Mouse (Mus musculus) liver, embryonic 14.5 days (tissue): ENCODE data around the gene Ssrp1. TPM values are rescaled to one million over a fixed set of nuclear protein-coding genes. Genes with fewer than 3 reads are reported as not detected.

Experiments used
- ATAC-seq: fragments of 200-750 bp; cut with Nextera tagmentation; 2 replicates; pipeline ENCODE4 v1.8.0; 2017; ENCODE audit warnings: moderate number of reproducible peaks, mild to moderate bottlenecking, moderate library complexity; ENCODE audit not compliant: insufficient read depth
- DNase-seq, 3 experiments: peaks; one replicate each; pipeline ENCODE4 v3.0.0-alpha.2; 2012 to 2013; ENCODE audit warnings: low read depth in 3 of 3, low spot score in 3 of 3
- H3K27ac ChIP-seq: fragments of 300-500 bp; sonication (generic); 2 replicates; pipeline ENCODE4 v1.5.1; 2014; ENCODE audit warnings: moderate library complexity, mild to moderate bottlenecking, control low read depth, inconsistent platforms
- H3K27me3 ChIP-seq: fragments of 300-500 bp; sonication (generic); 2 replicates; pipeline ENCODE4 v1.6.1; 2014; ENCODE audit warnings: mild to moderate bottlenecking, low read length, moderate library complexity; ENCODE audit not compliant: control insufficient read depth, insufficient read depth
- H3K36me3 ChIP-seq: fragments of 300-500 bp; sonication (generic); replicated peaks from 2 replicates; pipeline ENCODE4 v1.6.1; 2014; ENCODE audit warnings: low read depth; ENCODE audit not compliant: control insufficient read depth, insufficient read depth
- H3K4me1 ChIP-seq, 2 experiments: fragments of 200-500 bp in 1 of 2; fragments of 300-500 bp in 1 of 2; sonication (generic) in 1 of 2; replicated peaks; 2 replicates each; pipeline ENCODE4 v1.6.1; 2012 to 2014; ENCODE audit warnings: antibody characterized with exemption in 1 of 2, inconsistent platforms in 1 of 2, low read length in 1 of 2; ENCODE audit not compliant: control insufficient read depth in 2 of 2, insufficient read depth in 2 of 2
- H3K4me2 ChIP-seq: fragments of 300-500 bp; sonication (generic); 2 replicates; pipeline ENCODE4 v1.6.1; 2014; ENCODE audit warnings: low read depth, mild to moderate bottlenecking, control low read depth, moderate library complexity
- H3K4me3 ChIP-seq, 2 experiments: fragments of 200-500 bp in 1 of 2; fragments of 300-500 bp in 1 of 2; sonication (generic) in 1 of 2; 2 replicates each; pipeline ENCODE4 v1.5.1; 2012 to 2014; ENCODE audit warnings: low read depth in 2 of 2, low read length in 2 of 2, mild to moderate bottlenecking in 2 of 2, control low read depth in 1 of 2, inconsistent platforms in 1 of 2, moderate library complexity in 1 of 2; ENCODE audit not compliant: insufficient read depth in 1 of 2
- H3K9ac ChIP-seq: fragments of 300-500 bp; sonication (generic); replicated peaks from 2 replicates; pipeline ENCODE4 v1.6.1; 2014; ENCODE audit warnings: mild to moderate bottlenecking, control low read depth, moderate library complexity
- H3K9me3 ChIP-seq: fragments of 300-500 bp; sonication (generic); 2 replicates; pipeline ENCODE4 v1.6.1; 2016; ENCODE audit warnings: low read length, mixed read lengths; ENCODE audit not compliant: control insufficient read depth
- CTCF ChIP-seq: IDR thresholded peaks from 2 replicates; pipeline ENCODE4 v1.5.1; 2016; ENCODE audit warnings: antibody characterized with exemption, low read depth, control low read depth
- EP300 ChIP-seq: IDR thresholded peaks from 2 replicates; pipeline ENCODE4 v1.6.1; 2016; ENCODE audit warnings: antibody characterized with exemption, low read depth
- WGBS: fragments of 180-500 bp; shearing (Covaris S2); extraction: QIAGEN DNeasy Blood & Tissue Kit; methylation state at CpG from one replicate; pipeline ENCODE4 v1.1.7; 2014; ENCODE audit not compliant: insufficient replicate concordance; 5-methylcytosine and 5-hydroxymethylcytosine counted together
- polyA plus RNA-seq, 2 experiments: library from polyadenylated mRNA; depleted of rRNA in 1 of 2; stranded (reverse) in 1 of 2; unstranded in 1 of 2; fragments of >200 nt; fragmentation: Nextera tagmentation in 1 of 2; extraction: Ambion mirVana in 1 of 2; gene quantifications; 2 replicates each; pipeline versions ENCODE4 v1.2.1 to v1.2.3; 2012 to 2014

Ssrp1 gene
- polyA plus RNA-seq, 2 experiments: 115 to 160 TPM

GRCm38 (mm10) chr2:85011906-85012604, 25.0 kb upstream of the Ssrp1 start:
- TF ChIP-seq EP300 (peak; percentile 75), CTCF (no peak)
- Histone ChIP-seq H3K9me3 (no peaks in the 10 kb centered on the region), H3K4me1 (peaks cover 48 to 53% of the 10 kb centered on the region in 2 experiments), H3K27ac (peak overlapping the region; percentile 99), H3K9ac (peak overlapping the region; percentile 82), H3K4me3 (peak overlapping the region; percentile 48 to 56), H3K36me3 (no peaks in the 10 kb centered on the region), H3K4me2 (peak overlapping the region; percentile 93), H3K27me3 (no peaks in the 10 kb centered on the region)
- 22% methylated on average over 9 of the region's 9 CpGs for WGBS
- peak; percentile 99 for ATAC-seq
- peak; percentile 84 to 88 (median 88) for DNase-seq

GRCm38 (mm10) chr2:85012679-85013078, 24.4 kb upstream of the Ssrp1 start:
- 23% methylated on average over 14 of the region's 14 CpGs for WGBS
- Histone ChIP-seq H3K4me1 (peaks cover 48 to 53% of the 10 kb centered on the region in 2 experiments), H3K4me2 (peak overlapping the region; percentile 93)

DNA sequence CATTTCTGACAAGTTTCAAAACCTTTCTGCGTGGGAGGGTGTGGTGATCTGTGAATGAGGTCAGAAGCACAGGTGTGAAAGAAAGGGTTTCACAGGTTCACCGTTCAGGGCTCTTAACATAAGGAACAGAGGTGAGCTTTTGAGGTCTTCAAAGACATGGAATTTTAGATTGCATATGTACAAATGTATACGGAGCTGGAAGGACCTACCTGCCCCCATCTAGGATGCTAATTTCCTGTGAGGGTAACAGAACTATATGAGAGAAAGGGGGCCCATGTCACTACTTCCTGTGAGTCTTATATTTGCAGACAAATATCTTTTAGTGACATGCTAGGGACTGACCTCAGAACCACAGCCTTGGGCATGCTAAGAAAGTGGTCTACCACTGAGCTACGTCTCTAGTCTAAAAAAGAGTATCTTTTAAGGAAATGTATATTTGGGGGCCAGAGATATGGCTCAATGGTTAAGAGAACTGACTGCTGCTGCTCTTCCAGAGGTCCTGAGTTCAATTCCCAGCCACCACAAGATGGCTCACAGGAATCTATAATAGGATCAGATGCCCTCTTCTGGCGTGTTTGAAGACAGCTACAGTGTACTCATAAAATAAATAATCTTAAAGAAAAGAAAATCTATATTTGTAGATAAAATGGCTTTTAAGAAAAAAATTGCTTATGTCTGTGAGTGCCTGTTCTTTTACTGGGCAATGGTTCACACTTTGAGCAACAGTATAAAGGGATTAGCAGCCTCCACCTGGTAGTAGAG, 23.0 kb upstream of the Ssrp1 start:
- peak overlapping the region; percentile 37 for H3K9ac ChIP-seq
- H3K4me1 ChIP-seq: peaks cover 48 to 53% of the 10 kb centered on the region in 2 experiments
- peak overlapping the region; percentile 99 for H3K27ac ChIP-seq
- DNase-seq (no peak), ATAC-seq (no peak)
- H3K36me3 ChIP-seq: no peaks in the 10 kb centered on the region
- whole genome bisulfite sequencing: 56% methylated on average over 5 of the region's 5 CpGs
- H3K27me3 ChIP-seq: no peaks in the 10 kb centered on the region
- no peak for TF ChIP-seq EP300
- TF ChIP-seq CTCF: peak; percentile 33; the same call in 1 of the 2 replicates
- H3K9me3 ChIP-seq: no peaks in the 10 kb centered on the region
- H3K4me3 ChIP-seq: peak overlapping the region in 1 of 2 experiments; percentile 48; a peak in 1 of 4 replicates
- peak overlapping the region; percentile 93 for H3K4me2 ChIP-seq

More at GRCm38 (mm10) chr2:85012679-85013078, 24.4 kb upstream of the Ssrp1 start:
- Histone ChIP-seq H3K4me3 (peak overlapping the region; percentile 48 to 56), H3K9ac (peak overlapping the region; percentile 82), H3K27me3 (no peaks in the 10 kb centered on the region), H3K36me3 (no peaks in the 10 kb centered on the region), H3K9me3 (no peaks in the 10 kb centered on the region), H3K27ac (peak overlapping the region; percentile 99)
- ATAC-seq: peak; percentile 73
- TF ChIP-seq CTCF: no peak
- no peak; the same call in 1 of the 2 replicates for TF ChIP-seq EP300
- DNase-seq: peak in 2 of 3 experiments; percentile 37 to 50

DNA sequence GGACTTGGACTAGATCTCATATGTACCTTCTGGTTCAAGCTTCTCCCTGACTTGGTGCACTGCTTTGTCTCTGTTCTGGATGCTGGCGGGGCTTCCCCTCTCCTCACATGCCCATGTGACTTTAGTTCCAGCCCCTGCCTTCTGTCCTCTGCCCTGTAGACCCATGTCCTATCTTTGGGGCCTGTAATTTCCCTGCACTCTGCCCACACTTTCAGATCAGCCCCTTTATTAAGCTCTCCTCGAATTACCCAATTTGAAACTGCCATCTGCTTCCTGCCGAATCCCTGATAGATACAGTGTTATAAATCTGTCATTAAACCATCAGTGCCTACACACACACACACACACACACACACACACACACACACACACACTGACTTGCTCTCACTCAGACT, 22.4 kb upstream of the Ssrp1 start:
- no peaks in the 10 kb centered on the region for H3K36me3 ChIP-seq
- DNase-seq: no peak
- H3K4me2 ChIP-seq: peak overlapping the region; percentile 20; the same call in 1 of the 2 replicates
- 49% methylated on average over 3 of the region's 3 CpGs for WGBS
- H3K27ac ChIP-seq: peak overlapping the region; percentile 29
- no peaks in the 10 kb centered on the region for H3K9me3 ChIP-seq
- no peak for ATAC-seq
- peaks cover 46 to 49% of the 10 kb centered on the region in 2 experiments for H3K4me1 ChIP-seq
- H3K4me3 ChIP-seq: no peak overlapping the region
- TF ChIP-seq EP300 (no peak), CTCF (no peak)
- H3K27me3 ChIP-seq: no peaks in the 10 kb centered on the region
- H3K9ac ChIP-seq: no peak overlapping the region; the same call in 1 of the 2 replicates

DNA sequence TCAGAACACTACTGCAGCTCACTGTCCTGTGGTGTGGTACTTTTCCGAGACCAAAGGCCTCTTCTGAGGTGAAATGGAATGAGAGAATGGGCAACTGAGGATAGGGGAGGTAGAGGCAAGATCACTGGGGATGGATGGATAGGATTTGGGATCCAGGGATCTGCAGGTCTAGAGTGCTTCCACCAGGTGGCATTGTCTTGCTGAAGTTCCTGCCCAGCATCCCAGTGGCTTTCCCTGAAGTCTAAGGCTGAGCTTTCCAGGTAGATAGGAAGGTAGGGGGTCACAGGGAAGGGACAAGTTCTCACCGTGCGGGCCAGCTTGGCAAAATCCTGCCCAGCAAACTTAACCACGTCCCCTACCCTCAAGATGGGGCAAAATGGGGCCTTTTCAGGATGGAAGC, 15.0 kb upstream of the Ssrp1 start:
- Histone ChIP-seq H3K4me1 (peaks cover 0 to 2% of the 10 kb centered on the region in 2 experiments; a peak in 2 of 4 replicates), H3K36me3 (no peaks in the 10 kb centered on the region), H3K4me3 (no peak overlapping the region), H3K27ac (no peak overlapping the region), H3K27me3 (no peaks in the 10 kb centered on the region), H3K4me2 (no peak overlapping the region), H3K9ac (no peak overlapping the region), H3K9me3 (no peaks in the 10 kb centered on the region)
- WGBS: 18% methylated on average over 4 of the region's 4 CpGs
- ATAC-seq: no peak
- DNase-seq: no peak
- TF ChIP-seq EP300: no peak
- TF ChIP-seq CTCF: peak; percentile 77
